Mouse (Mus musculus): ENCODE measurements at regions not wholly inside any gene's neighbourhood (a gene's known extent, or its start where the extent isn't known, plus 50 kb on each side); places are given as distances from the start of the nearest gene placed in this dataset.
A peak's percentile ranks its signal among the peaks of the same experiment; 100 is the strongest.

- Histone ChIP-seq H3K4me3 (ENCODE audit: insufficient read depth, low read length) (no peak overlapping the region), H3K4me1 (ENCODE audit: control insufficient read depth, insufficient read depth, low read length) (no peaks in the 10 kb centered on the region), H3K27ac (ENCODE audit: insufficient read depth, low read length) (no peak overlapping the region)
- TF ChIP-seq CTCF (IDR thresholded peaks at IDR 0.05; ENCODE audit: borderline replicate concordance, insufficient read depth, low read length) (no peak), POLR2A (IDR thresholded peaks at IDR 0.05; ENCODE audit: low read depth, low read length) (no peak)
Measured at GRCm38 (mm10) chr3:130923615-130923958, 186.7 kb upstream of the Lef1 start.

GRCm38 (mm10) chr3:130922812-130923614 lies 187.3 kb upstream of the Lef1 start:
- H3K27ac ChIP-seq (ENCODE audit: insufficient read depth, low read length) = no peak overlapping the region

DNA sequence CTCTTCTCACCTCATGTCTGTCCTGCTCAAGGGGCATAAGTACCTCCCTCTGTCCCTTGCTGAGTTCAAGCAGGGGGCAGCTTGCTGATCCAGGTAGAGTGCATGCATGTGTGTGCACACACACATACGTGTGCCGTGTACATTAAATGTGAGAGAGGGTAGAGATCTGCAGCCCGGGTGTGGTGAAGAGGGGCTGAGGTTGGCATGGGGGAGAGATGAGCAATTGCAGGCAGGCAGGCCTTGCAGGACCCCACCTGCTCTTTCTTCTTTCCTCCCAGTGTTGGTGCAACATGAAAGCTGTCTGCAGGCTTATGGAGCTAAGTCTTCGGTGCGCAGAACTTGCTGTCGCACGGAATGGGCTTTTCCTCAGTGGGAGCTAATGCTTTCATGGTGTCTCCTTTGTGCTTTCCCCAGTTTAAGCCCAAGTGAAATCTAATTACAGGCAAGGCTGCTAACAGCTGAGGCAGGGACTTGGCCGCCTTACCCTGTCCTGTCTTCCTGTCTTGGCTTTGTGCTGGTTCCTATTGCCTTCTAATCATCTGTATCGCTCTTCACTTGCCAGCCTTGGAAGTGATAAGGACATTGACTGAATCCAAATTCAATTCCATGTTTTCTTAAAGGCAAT lies 188.5 kb upstream of the Lef1 start:
- TF ChIP-seq POLR2A (IDR thresholded peaks at IDR 0.05; ENCODE audit: low read depth, low read length) (no peak), CTCF (IDR thresholded peaks at IDR 0.05; ENCODE audit: borderline replicate concordance, insufficient read depth, low read length) (no peak)
- no peak overlapping the region for H3K4me3 ChIP-seq (ENCODE audit: insufficient read depth, low read length)
- H3K4me1 ChIP-seq (ENCODE audit: control insufficient read depth, insufficient read depth, low read length) = no peaks in the 10 kb centered on the region
- no peak overlapping the region for H3K27ac ChIP-seq (ENCODE audit: insufficient read depth, low read length)

More at GRCm38 (mm10) chr3:130922812-130923614, 187.3 kb upstream of the Lef1 start:
- H3K4me1 ChIP-seq (ENCODE audit: control insufficient read depth, insufficient read depth, low read length) = no peaks in the 10 kb centered on the region
- TF ChIP-seq POLR2A (IDR thresholded peaks at IDR 0.05; ENCODE audit: low read depth, low read length) (peak; percentile 6; the same call in 1 of the 2 replicates), CTCF (IDR thresholded peaks at IDR 0.05; ENCODE audit: borderline replicate concordance, insufficient read depth, low read length) (no peak)
- H3K4me3 ChIP-seq (ENCODE audit: insufficient read depth, low read length) = no peak overlapping the region

- H3K4me3 ChIP-seq (ENCODE audit: insufficient read depth, low read length) = no peak overlapping the region
- no peak overlapping the region for H3K27ac ChIP-seq (ENCODE audit: insufficient read depth, low read length)
- no peak for TF ChIP-seq POLR2A (IDR thresholded peaks at IDR 0.05; ENCODE audit: low read depth, low read length)
- H3K4me1 ChIP-seq (ENCODE audit: control insufficient read depth, insufficient read depth, low read length) = no peaks in the 10 kb centered on the region
Measured at GRCm38 (mm10) chr3:130913812-130914211, 183.6 kb upstream of the Rpl34 start.

DNA sequence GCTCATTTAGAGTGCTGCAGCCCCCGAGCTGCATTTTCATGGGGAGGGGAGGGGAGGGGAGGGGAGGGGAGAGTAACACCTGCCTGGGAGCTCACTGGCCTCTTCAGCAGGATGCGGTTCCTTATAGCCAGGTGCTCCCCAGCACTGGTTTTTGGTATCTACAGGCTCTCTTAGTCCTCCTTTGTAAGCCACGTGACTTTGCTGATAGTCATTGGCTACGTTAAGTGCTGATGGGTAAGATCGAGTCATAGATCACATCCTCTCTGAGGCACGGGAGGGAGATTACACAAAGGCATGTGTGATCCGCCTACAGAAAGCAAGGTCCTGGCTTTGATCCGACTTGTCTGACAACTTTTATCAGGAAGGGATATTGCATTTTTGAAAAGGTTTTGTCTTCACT lies 174.9 kb upstream of the Rpl34 start:
- Histone ChIP-seq H3K4me3 (ENCODE audit: insufficient read depth, low read length) (no peak overlapping the region), H3K4me1 (ENCODE audit: control insufficient read depth, insufficient read depth, low read length) (no peaks in the 10 kb centered on the region), H3K27ac (ENCODE audit: insufficient read depth, low read length) (no peak overlapping the region)
- no peak for TF ChIP-seq CTCF (IDR thresholded peaks at IDR 0.05; ENCODE audit: borderline replicate concordance, insufficient read depth, low read length)
- TF ChIP-seq POLR2A (IDR thresholded peaks at IDR 0.05; ENCODE audit: low read depth, low read length) = no peak

DNA sequence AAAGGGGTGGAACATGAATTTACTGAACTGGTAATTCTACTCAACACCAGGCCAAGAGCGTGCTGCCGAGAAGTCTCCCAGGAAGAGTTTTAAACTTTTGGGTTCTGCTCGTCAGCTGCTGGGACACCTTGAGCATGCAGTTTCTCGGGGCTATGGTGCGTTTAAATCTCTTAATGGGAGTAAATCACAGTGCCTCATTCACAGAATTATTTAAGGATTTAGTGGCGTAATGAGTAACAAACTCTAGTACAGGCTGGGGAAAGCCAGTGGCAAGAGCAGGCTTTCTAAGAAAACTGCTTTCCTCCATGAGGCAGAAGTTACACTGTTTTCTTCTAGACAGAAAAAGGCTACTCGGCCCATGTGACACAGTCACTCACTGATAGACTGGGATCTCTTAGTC lies 173.1 kb upstream of the Rpl34 start:
- TF ChIP-seq CTCF (IDR thresholded peaks at IDR 0.05; ENCODE audit: borderline replicate concordance, insufficient read depth, low read length) (no peak), POLR2A (IDR thresholded peaks at IDR 0.05; ENCODE audit: low read depth, low read length) (no peak)
- Histone ChIP-seq H3K4me1 (ENCODE audit: control insufficient read depth, insufficient read depth, low read length) (no peaks in the 10 kb centered on the region), H3K4me3 (ENCODE audit: insufficient read depth, low read length) (no peak overlapping the region), H3K27ac (ENCODE audit: insufficient read depth, low read length) (no peak overlapping the region)

- H3K4me3 ChIP-seq (ENCODE audit: insufficient read depth, low read length) = no peak overlapping the region
- TF ChIP-seq POLR2A (IDR thresholded peaks at IDR 0.05; ENCODE audit: low read depth, low read length) (no peak), CTCF (IDR thresholded peaks at IDR 0.05; ENCODE audit: borderline replicate concordance, insufficient read depth, low read length) (no peak)
- H3K4me1 ChIP-seq (ENCODE audit: control insufficient read depth, insufficient read depth, low read length) = no peaks in the 10 kb centered on the region
- H3K27ac ChIP-seq (ENCODE audit: insufficient read depth, low read length) = no peak overlapping the region
Measured at GRCm38 (mm10) chr3:130902376-130902775, 172.2 kb upstream of the Rpl34 start.

GRCm38 (mm10) chr3:130901343-130901742 lies 171.1 kb upstream of the Rpl34 start:
- Histone ChIP-seq H3K4me1 (ENCODE audit: control insufficient read depth, insufficient read depth, low read length) (no peaks in the 10 kb centered on the region), H3K27ac (ENCODE audit: insufficient read depth, low read length) (no peak overlapping the region), H3K4me3 (ENCODE audit: insufficient read depth, low read length) (no peak overlapping the region)
- no peak for TF ChIP-seq POLR2A (IDR thresholded peaks at IDR 0.05; ENCODE audit: low read depth, low read length)
- TF ChIP-seq CTCF (IDR thresholded peaks at IDR 0.05; ENCODE audit: borderline replicate concordance, insufficient read depth, low read length) = no peak

DNA sequence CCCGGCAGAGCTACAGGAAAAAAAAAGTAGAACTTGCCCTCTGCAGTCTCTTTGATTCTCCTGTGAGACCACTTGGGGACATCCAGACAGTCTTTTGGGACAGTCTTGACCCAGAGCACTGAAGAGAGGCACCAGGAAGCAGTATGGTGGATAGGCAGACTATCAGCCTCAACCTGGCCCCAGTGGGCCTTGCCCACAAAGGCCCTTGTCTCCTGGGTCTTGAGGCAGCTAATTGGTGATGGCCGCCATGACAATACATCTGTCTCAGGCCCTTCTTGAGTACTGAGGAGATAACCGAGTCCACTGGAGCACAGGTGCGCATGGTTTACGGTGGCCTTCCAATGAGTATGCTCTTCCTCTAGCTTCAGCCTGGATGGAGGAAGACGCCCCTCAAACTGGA lies 170.6 kb upstream of the Rpl34 start:
- TF ChIP-seq POLR2A (IDR thresholded peaks at IDR 0.05; ENCODE audit: low read depth, low read length) = no peak
- no peak for TF ChIP-seq CTCF (IDR thresholded peaks at IDR 0.05; ENCODE audit: borderline replicate concordance, insufficient read depth, low read length)
- Histone ChIP-seq H3K27ac (ENCODE audit: insufficient read depth, low read length) (no peak overlapping the region), H3K4me3 (ENCODE audit: insufficient read depth, low read length) (no peak overlapping the region), H3K4me1 (ENCODE audit: control insufficient read depth, insufficient read depth, low read length) (no peaks in the 10 kb centered on the region)

- no peaks in the 10 kb centered on the region for H3K4me1 ChIP-seq (ENCODE audit: control insufficient read depth, insufficient read depth, low read length)
- H3K4me3 ChIP-seq (ENCODE audit: insufficient read depth, low read length) = no peak overlapping the region
- TF ChIP-seq CTCF (IDR thresholded peaks at IDR 0.05; ENCODE audit: borderline replicate concordance, insufficient read depth, low read length) = no peak
- no peak for TF ChIP-seq POLR2A (IDR thresholded peaks at IDR 0.05; ENCODE audit: low read depth, low read length)
- H3K27ac ChIP-seq (ENCODE audit: insufficient read depth, low read length) = no peak overlapping the region
Measured at GRCm38 (mm10) chr3:130900054-130900840, 170.0 kb upstream of the Rpl34 start.

Data from embryonic fibroblast, embryonic 13.5 days (primary cell).